Mouse (Mus musculus) stomach, postnatal 0 days (tissue): Measurements from ENCODE around the gene Frmd6.

Experiments used
- CTCF ChIP-seq: IDR thresholded peaks from 2 replicates; pipeline ENCODE4 v1.5.1; 2016; ENCODE audit warnings: antibody characterized with exemption, low read depth, mild to moderate bottlenecking, moderate library complexity
- EP300 ChIP-seq: optimal IDR thresholded peaks from 2 replicates; pipeline ENCODE3; 2016; ENCODE audit warnings: antibody characterized with exemption

DNA sequence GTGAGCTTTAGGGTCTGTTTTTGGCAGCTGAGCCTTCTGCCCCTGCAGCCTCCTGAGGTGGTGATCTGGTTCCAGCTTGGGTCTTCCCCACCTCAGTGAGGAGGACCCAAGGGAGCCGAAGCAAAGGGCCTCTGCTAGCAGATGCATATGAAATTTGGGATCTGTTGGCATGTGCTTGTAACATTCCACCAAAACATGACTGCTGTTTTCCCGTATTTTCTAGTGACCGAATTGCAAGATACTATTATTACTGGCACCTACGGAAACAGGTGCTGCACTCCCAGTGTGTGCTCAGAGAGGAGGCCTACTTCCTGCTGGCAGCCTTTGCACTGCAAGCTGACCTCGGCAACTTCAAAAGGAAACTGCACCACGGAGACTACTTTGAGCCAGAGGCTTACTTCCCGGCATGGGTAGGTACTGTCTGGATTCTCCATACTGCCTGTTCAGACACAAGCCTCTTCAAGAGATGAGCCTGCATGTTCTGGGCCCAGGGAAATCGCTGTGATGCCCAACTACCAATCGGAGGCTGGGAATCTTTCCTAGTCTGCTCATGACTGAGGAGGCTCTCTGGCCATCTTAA lies 55.2 kb downstream of the Frmd6 start:
- no peak for TF ChIP-seq CTCF
- no peak for TF ChIP-seq EP300
